Mouse (Mus musculus) cerebellum, adult 9-10 months (tissue): Measurements from ENCODE around the gene Btd.

Source experiments
- DNase-seq: peaks from one replicate; pipeline ENCODE4 v3.0.0; 2022

The Btd gene

DNA sequence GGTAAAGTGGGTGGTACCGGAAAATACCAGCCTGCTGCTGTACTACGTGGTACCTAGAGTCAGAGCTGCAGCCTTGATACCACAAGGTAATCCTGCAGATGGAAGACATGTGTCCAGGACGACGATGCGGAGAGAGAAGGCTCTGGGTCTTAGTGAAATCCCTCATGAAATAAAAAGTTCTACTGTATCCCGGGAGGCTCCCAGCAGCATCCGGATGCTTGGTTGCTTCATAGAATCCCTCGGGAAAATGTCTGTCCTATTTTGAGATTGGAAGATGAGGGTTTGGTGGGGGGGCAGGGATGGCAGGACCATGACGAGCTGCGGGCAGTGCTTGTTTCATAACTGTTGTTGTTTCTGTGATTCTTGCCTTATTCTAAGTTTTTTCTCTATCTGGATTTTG is 7.2 kb downstream of the Btd start:
- DNase-seq = no peak

DNA sequence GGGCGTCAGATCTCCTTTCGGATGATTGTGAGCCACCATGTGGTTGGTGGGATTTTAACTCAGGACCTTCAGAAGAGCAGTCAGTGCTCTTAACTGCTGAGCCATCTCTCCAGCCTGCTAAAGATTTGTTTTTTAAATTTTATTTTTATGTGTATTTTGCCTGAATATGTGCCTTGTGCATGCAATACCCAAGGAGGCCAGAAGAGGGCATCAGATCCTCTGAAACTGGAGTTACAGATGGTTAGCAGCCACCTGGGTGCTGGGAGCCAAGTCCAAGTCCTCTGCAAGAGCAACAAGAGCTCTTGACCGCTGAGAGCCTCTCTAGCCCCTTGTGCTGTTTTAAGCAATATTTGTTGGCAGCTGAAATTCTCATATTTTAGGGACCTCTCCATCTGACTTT is 9.5 kb downstream of the Btd start:
- DNase-seq = no peak

DNA sequence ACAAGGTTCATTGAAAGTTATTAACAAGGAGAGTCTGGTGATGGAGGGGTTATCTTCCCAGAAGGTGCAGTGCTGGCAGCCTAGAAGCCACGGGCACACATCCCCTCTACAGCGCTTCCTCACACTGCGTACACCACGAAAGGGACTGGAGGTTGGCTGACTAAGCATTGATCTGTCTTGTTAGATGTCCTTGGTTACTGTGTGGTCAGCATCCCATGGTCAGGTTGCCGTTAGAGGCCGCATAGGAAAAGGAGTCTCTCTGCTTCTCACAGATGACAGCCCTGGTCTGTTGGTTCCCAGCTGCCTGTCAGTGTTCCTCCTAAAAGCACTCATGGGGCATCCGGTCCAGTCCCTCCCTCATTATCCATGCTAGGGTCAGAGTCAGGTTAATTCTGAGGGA is 10.4 kb downstream of the Btd start:
- DNase-seq = no peak

DNA sequence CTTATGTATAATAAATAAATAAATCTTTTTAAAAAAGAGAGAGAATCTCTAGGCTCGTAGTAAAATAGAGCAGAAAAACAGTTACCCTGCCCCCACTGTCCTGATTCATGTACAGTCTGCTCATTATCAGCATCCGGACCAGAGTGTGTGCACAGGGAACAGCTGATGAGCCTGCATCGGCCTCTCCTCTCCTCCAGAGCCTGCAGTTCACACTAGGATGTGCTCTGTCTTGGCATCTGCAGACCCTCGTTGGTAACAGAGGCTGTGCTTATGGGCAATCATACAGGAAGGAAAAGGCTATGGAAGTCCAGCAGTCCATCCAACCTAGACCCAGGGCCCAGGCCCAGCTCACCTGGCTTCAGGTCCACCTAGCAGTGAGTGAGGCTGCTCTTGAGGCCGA is 11.3 kb downstream of the Btd start:
- no peak for DNase-seq

DNA sequence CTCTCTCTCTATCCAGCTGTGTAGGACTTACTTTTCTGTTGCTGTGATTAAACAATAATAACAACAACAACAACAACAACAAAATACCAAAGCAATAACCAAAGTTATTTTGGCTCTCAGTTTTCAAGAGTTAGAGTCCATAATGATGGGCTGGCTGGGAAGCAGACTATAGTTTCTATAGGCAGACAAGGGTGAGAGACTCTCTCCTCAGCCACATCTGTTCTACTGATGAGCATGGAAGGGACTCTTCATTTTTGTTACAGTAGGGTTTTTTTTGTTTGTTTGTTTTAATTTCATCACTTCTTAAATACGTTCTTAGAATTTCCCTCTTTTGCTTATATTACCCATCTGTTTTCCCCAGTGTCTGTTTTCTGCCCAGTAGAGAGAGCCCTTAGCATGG is 11.8 kb downstream of the Btd start:
- no peak for DNase-seq

DNA sequence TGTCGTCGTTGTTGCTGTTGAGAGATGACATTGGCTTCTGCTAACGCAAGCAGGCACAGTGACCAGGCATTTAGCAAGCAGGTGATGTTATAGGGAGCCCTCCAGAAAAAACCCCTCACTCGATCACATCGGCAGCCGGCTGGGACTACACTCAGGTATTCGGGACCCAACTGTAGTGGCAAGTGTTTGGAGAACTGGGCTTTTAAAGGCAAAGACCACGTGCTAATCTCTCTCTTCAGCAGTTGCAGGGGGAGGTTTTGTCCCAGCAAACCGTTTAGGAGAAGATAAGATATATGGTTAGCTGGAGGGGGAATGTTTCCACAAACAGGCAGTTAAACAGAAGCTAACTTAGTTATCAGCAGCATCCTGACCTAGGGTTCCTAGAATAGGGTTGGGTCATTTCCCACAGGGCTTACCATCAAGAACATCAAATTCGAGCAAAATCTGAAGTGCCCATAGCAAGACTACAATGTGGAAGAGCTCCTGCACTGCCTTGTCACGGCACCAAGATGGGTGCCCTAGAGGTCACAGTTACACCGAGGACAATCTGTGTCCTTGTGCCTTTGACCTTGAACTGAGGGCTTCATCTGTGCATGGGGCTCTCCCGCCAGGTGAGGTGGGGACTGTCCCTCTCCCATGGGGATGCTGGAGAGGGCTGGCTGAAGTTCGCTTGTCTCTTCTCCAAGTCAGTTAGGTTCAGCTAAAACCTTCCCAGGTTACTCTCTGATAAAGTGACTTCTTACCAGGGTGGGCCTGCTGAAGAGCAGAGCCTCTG is 12.5 kb downstream of the Btd start:
- DNase-seq = no peak

DNA sequence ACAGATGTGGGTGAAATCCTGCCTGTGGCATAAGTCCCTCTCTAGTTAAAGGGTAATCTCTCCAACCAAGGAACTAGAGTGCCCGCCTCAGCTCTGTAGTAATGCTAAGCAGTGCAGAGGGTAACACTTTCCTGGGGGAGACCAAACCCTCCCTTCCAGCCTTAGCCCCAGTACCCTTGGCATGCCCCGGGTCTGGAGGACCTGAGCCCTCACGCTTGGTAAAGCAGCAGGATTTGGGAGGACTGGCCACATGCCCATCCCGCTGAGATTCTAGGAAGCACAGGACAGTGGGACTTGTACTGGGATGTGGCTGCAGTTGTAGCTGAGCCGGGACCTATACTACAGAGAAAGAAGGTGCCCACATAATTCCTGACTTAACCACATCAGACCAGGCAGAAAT is 14.0 kb downstream of the Btd start:
- no peak for DNase-seq

DNA sequence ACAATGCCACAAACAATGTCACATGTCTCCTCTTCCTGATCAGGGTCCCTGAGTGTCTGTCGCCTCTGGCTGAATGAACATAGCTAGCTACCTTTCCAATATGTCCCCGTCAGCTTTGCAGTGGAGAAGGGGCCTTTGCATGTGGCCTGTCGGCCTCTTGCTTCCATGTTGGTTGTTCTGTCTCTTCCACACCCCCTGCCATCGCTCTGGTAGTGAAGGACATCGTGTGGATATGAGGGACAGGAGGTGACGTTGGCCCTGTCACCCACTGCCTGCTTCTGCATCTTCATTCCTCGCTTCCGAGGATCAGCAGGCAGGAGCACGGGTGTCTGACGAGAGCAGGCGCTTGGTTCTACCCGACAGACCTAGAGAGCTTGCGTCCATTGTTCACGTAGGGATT is 14.6 kb downstream of the Btd start:
- no peak for DNase-seq

DNA sequence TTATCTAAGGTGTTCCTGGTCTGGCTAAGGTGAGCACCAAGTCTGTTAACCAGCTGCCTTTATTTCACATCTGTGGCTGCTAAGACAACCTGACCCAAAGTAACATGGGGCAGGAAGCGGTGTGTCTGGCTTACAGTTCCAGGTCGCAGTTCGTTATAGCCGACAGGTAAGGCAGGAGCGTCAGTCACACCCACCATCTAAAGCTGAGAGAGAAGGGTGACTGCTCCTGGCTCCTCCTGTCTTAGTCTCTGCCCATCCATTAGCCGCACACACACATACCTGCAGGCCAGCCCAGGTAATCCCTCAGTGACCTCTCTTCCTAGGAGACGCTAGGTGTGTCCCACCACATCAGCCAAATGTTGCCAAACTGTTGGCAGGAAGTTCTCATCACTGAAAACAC is 15.6 kb downstream of the Btd start:
- DNase-seq = no peak

DNA sequence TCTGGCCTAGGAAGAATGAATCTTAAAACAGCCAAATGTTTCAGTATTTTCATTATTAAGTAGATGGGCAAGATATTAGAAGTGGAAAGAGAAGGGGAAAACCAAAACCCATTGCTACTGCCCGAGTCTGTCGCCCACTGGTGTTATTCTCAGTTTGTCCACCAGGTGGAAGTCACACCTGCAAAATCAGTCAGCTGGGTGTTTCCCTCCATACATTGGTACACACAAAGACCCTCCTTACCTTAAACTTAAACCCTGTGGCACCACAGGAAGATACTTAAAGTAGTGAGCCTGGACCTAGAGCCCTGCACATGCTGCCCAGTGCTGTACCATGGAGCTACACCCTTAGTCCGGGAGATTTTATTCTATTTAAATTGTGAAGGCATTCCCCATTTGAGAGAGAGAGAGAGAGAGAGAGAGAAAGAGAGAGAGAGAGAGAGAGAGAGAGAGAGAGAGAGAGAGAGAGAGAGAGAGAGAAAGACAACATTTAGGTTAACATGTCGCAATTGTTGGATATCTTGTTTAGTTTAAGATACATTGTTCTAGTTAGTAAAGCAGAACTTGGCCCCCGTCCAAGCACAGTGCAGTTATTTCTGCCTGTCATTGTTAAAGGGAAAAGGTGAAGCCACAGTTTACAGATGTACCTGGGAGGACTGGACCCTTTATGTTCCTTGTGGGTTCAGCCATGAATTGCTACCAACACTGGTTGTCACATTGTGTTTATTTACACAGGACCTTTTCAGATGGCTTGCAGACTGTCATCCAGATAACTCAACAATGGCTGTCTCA is 16.2 kb downstream of the Btd start:
- DNase-seq = peak; percentile 85

DNA sequence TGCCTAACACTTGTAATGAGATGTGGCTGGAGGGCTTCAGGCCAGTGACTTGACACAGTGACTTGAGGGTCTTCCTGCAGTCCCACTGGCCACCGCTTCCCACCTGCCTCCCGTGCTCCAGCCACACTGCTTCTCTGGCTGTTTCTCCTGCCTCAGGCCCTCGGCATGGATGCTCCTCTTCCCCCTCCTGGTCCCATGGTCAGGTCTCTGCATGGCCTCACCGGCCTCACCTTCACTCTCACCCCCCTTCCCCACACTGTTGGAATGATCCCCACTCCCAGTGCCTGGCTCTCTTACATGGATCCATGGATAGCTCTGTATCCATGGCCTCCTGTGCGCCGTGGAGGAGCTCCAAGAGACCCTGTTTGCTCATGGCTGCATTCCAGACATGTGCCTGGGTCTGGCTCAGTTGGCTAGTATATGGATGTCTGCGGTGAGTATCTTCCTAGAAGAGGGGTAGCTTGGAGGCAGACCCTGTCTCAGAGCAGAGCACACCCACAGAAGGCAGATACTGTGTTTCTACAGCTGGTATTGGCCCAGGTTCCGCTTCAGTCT is 17.4 kb downstream of the Btd start:
- DNase-seq = no peak

DNA sequence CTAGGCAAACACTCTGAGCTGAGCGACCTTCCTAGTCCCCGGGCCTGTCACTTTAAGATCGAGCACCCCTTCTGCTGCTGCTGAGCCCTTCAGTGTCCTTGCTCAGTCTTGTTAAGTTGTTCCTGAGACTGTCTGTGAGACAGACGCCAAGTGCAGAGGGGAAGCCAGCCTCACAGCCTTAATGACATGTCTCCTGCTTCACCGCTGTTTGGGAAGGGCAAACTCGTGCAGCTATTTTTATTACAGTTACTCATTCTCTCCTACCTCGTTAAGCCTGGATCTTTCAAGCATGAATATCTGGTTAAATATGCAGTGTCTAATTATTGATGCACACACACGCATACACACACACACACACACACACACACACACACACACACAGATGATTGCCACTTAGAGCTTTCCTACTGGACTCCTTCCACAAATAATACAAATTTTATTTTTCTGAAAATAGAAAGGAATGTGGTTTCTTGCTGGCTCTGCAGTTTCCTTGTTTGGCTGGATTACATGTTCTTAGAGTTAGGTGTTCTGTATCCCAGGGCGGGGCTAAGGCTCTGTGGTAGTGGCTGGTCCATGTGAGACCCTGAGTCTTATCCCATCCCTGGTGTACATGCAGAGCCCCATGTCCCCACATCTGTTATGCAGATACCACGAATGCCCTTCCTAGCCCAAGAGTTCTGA is 18.8 kb downstream of the Btd start:
- no peak for DNase-seq

DNA sequence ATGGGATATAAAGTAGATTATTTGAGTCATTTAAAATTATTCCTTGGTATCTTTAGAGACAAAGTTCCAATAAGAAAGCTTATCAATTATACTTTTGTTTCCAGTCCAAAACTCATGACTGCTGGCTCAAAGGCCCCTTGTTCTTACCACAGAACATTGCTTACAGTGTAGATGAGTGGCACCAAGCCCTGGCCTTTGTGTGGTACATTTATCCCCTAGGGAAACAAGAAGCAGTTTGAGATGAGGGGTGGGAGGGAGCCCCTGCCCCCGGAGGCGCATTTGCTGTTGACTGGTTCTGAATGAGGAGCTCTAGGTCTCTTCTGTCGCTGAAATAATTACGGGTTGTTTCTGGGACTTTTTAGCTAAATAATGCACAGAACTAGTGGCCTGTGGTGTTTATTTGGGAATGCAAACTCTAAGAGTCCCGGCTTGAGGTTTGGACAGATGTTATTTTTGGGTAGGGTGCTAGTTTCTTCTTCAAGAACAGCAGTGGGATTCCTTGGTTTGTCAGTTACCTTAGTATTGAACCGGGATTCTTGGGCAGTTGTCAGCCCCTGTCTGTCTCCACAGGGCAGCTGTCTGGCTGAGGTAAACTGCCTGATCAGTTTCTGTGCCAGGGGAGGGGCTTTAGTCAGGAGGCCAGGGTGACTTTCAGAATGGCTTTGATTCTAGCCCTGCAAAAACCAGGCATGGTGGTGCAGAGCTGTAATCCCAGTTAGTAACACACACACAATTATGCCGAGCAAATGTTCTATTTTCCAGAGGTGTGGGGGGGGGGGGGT is 19.7 kb downstream of the Btd start:
- DNase-seq = peak; percentile 53

DNA sequence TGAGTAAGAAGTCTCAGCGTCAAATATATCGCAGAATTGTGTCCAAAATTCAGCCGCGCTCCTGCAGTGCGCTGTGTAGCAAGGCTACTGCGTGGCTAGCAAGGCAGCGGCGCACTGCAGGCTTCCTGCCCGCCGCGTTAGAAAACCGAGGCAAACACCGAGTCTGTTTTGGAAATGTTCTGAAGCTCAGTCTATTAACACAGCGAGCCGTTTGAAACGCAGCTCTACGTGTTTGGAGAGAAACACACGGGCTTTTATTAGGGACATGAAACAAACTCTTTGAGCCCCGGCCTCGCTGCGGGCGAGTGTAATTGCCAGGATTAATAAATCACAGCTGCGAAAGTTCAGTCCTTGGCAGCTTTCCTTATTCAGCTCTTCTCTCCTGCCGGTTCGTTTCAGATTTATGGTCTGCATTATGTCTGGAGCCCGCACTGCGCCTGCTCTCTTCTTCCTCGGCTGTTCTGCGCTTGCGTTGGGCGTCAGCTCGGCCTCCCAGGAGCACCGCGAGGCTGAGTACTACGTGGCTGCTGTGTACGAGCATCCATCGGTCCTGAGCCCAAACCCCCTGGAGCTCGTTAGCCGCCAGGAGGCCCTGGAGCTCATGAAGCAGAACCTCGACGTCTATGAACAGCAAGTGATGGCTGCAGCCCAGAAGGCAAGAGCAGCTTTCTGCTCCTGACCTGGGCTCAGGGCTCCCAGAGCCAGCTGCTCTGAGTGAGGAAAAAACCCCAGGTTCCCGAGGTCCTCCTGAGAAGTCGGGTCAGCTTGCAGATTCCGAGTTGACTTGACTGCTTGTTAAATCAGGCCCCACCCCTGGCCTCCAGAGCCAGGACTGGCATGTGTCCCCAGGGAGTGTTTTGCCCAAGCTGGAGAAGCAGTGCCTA is 21.1 kb downstream of the Btd start:
- DNase-seq = peak; percentile 90

DNA sequence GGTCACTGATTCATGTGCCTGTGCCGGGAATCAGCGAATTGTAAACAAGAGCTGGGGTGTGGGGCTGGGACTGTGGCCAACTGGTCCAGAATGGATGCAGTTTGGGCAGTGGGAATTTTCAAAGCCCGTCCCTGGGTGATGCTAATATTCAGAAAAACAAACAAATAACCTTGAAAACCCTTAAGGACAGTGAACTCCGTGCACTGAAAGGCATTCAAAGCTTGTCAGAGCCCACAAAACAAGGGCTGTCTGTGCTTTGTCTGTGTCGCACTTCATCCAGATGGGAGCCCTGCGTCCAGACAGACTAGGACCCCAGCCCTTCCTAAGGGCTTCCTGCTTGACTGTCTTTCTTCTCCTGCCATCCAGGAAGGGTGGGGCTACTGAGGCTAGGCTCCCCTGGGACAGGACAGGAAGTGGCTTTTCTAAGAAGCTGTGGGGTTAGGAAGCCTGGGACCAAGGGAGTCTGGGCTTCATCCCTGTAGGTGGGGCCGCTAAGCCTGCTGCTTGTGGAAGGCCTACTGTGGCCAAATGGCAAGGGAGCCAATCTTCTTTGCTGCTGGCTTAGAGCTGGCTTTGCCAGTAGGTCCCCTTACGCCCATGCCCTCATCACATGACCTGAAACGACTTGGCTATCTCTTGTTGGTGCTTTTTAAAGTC is 21.9 kb downstream of the Btd start:
- peak; percentile 55 for DNase-seq

DNA sequence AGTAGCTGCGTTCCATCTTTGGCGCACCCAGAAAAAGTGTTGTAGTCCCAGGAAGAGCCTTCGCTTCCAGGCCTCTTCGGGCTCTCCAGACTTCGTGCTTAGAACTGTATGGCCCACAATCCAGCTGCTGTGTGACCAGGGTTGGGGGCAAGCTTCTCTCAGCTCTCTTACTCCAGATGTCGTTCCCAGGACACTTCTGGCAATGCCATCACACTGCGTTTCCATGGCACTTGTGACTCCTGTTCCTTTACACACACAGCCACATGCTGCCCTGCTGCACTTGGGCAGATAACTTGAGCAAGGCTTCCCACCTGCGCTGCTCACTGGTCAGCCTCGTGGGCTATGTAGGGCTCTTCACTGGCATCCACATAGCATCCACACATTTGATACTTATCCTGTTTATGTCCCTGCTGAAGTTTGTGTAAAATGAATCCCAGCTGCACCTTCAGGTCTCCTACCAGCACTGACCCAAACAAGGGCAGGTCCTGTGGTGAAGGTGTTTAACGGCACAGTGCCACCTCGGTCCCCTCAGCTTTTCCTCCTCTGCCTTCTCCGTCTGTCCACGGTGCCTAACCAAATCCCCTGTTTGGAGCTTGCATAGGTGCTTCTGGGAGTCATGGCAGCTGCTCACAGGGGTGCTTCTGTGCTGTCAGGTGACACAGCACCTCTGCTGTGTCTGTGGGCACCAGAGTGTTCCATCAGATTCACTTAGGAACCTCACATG is 22.7 kb downstream of the Btd start:
- DNase-seq = no peak

DNA sequence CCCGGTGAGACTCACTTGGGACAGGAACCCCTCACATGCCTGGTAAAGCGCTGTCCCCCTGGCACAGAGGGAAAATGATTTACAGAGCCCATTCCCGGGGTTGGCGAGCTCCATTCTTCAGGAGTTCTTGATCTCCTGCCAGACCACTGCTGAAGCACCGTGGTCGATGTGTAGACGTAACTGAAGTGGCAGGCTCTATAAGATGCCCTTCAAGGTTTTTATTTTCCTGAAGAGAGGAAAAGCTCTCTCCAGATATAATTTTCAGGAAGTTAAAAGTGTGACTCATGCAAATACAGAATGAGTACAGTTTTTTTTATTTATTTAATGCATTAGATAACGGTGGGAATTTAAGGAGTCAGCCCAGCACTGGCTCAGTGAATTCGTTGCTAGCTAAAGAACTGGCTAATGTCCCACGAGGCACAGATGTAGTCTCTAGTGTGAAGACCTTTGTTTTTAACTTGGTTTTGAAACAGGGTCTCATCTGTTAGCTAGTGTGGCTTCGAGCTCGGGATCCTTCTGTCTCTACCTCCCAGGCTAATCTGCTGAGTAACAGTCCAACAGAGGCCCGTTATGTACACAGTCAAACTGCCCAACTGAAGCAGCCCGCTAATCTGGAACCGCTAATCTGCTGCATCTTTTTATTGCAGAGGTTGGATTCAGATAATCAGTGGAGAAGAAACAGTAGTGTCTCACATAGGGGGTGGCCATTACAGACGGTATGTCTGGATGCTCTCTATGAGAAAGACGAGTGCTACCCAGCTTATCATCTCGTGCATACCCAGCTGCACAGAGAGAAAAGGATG is 23.5 kb downstream of the Btd start:
- no peak for DNase-seq

DNA sequence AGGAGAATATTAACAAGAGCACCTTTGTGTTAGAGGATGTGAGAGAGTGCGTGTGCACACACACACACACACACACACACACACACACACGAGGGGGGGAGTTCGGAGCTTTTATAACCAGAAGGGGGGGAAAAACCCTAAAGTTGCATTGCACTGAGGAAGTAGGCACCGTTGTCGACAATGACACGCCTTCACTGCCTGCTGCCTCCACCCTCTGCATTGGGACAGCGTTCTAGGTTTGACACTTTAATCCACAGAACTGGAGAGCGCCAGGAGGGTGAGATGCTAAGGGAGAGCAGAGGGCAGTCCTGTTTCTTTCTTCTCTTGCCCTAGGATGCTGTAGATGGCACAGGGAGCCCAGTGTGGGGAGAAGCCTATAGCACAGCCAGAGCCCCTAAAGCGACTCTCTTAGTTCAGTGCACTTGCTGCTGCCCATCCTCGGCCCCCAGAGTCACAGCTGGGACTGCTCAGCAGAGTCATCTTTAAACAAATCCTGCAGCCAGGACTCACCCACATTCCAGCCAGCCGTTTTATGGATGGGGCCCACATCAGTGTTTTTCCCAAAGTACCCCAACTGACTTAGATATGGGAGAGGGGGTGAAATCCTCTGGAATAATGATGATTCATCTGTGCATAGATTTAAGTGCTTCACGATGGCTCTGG is 24.2 kb downstream of the Btd start:
- no peak for DNase-seq

DNA sequence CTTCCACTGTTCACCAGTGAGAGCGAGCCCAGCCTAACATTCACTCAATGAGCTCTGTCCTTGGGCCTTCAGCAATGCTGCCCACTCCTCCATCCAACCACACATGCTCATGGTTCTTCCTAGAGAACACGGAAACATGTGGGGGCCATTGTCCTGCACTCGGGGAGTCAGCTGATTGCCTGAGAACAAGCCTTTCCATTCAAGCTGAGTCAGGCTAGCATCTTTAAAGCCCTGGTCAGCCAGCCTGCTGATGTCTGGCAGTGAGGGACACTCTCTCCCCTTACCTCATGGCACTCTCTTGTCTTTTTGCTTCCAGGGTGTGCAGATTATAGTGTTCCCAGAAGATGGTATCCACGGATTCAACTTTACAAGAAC is 24.7 kb downstream of the Btd start:
- no peak for DNase-seq
